Mouse (Mus musculus) erythroblast, embryonic 14.5 days (primary cell): ENCODE results near the gene Phb. TPM values are rescaled to one million over a fixed set of nuclear protein-coding genes. Genes with fewer than 3 reads are reported as not detected.
"Not testable (repeated sequence)": the region's sequence is repeated elsewhere in the genome, so short reads cannot be mapped to it uniquely, and the experiment has no call there.

Experiments used
- H3K27me3 ChIP-seq: 2 replicates; pipeline ENCODE4 v1.6.1; 2012; ENCODE audit warnings: inconsistent platforms; ENCODE audit not compliant: control insufficient read depth
- H3K36me3 ChIP-seq: 2 replicates; pipeline ENCODE4 v1.6.1; 2012; ENCODE audit warnings: mild to moderate bottlenecking, inconsistent platforms; ENCODE audit not compliant: control insufficient read depth
- H3K4me1 ChIP-seq: 2 replicates; pipeline ENCODE4 v1.6.1; 2012; ENCODE audit warnings: inconsistent platforms; ENCODE audit not compliant: control insufficient read depth
- H3K4me3 ChIP-seq: replicated peaks from 2 replicates; pipeline ENCODE3; 2012; ENCODE audit warnings: moderate library complexity, mild to moderate bottlenecking, inconsistent platforms
- H3K9me3 ChIP-seq: 2 replicates; pipeline ENCODE4 v1.6.1; 2012; ENCODE audit warnings: low read length, inconsistent platforms, mixed read lengths; ENCODE audit not compliant: control insufficient read depth
- GATA1 ChIP-seq: IDR thresholded peaks from 2 replicates; pipeline ENCODE4 v1.6.1; 2012; ENCODE audit warnings: low read length, inconsistent platforms, mixed read lengths
- TAL1 ChIP-seq: IDR thresholded peaks from 3 replicates; pipeline ENCODE4 v1.6.1; 2012; ENCODE audit warnings: low read length, inconsistent platforms, mixed read lengths
- polyA plus RNA-seq: library from polyadenylated mRNA; stranded (reverse); fragments of >175 nt; gene quantifications from 2 replicates; pipeline ENCODE4 v1.2.3, GENCODE M21; 2012

The Phb gene
- polyA plus RNA-seq, 1 experiment: 9.7 TPM

GRCm38 (mm10) chr11:95647791-95648190 is 19.0 kb upstream of the Phb start:
- peaks cover 69% of the 10 kb centered on the region for H3K27me3 ChIP-seq

GRCm38 (mm10) chr11:95648827-95649226 is 17.9 kb upstream of the Phb start:
- Histone ChIP-seq H3K4me1 (no peaks in the 10 kb centered on the region), H3K9me3 (no peaks in the 10 kb centered on the region), H3K4me3 (no peak overlapping the region), H3K36me3 (no peaks in the 10 kb centered on the region), H3K27me3 (peaks cover 61% of the 10 kb centered on the region)
- no peak for TF ChIP-seq TAL1

More at GRCm38 (mm10) chr11:95647791-95648190, 19.0 kb upstream of the Phb start:
- Histone ChIP-seq H3K4me1 (no peaks in the 10 kb centered on the region), H3K36me3 (no peaks in the 10 kb centered on the region), H3K9me3 (no peaks in the 10 kb centered on the region), H3K4me3 (no peak overlapping the region)
- TF ChIP-seq GATA1: no peak
- TF ChIP-seq TAL1: no peak

GRCm38 (mm10) chr11:95649560-95649959 is 17.2 kb upstream of the Phb start:
- TF ChIP-seq GATA1 (no peak), TAL1 (no peak)
- Histone ChIP-seq H3K4me1 (no peaks in the 10 kb centered on the region), H3K4me3 (no peak overlapping the region), H3K36me3 (no peaks in the 10 kb centered on the region), H3K9me3 (no peaks in the 10 kb centered on the region), H3K27me3 (peaks cover 56% of the 10 kb centered on the region)

- no peaks in the 10 kb centered on the region for H3K36me3 ChIP-seq
- H3K27me3 ChIP-seq: peaks cover 52% of the 10 kb centered on the region
- H3K4me3 ChIP-seq: no peak overlapping the region
- no peaks in the 10 kb centered on the region for H3K4me1 ChIP-seq
- TF ChIP-seq TAL1: no peak
- TF ChIP-seq GATA1: no peak
- H3K9me3 ChIP-seq: no peaks in the 10 kb centered on the region
Observed at GRCm38 (mm10) chr11:95650001-95650400, 16.8 kb upstream of the Phb start.

GRCm38 (mm10) chr11:95650981-95651380 is 15.8 kb upstream of the Phb start:
- no peak for TF ChIP-seq TAL1
- no peak for TF ChIP-seq GATA1
- H3K4me3 ChIP-seq: no peak overlapping the region
- H3K4me1 ChIP-seq: no peaks in the 10 kb centered on the region
- H3K27me3 ChIP-seq: peaks cover 42% of the 10 kb centered on the region
- no peaks in the 10 kb centered on the region for H3K36me3 ChIP-seq
- H3K9me3 ChIP-seq: no peaks in the 10 kb centered on the region

DNA sequence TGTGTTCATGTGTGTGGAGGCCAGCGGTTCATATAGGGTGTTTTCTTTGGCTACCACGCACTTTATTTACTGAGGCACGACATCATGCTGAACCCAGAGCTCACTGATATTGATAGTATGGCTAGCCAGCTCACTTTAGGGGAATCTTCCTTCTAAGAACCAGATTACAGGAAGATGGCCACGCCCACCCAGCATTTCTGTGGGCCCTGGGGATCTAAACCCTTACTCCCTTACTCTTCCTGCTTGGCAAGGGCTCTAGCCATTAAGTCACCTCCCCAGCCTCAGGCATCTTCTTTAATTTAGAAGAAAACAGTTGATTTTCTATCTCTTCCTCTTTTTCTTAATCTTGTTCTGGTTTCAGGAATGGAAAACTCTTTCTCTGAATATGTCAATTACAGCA is 9.3 kb upstream of the Phb start:
- Histone ChIP-seq H3K27me3 (peaks cover 14% of the 10 kb centered on the region), H3K36me3 (no peaks in the 10 kb centered on the region), H3K4me1 (no peaks in the 10 kb centered on the region), H3K4me3 (no peak overlapping the region), H3K9me3 (peaks cover 8% of the 10 kb centered on the region)
- TF ChIP-seq TAL1 (no peak), GATA1 (no peak)

DNA sequence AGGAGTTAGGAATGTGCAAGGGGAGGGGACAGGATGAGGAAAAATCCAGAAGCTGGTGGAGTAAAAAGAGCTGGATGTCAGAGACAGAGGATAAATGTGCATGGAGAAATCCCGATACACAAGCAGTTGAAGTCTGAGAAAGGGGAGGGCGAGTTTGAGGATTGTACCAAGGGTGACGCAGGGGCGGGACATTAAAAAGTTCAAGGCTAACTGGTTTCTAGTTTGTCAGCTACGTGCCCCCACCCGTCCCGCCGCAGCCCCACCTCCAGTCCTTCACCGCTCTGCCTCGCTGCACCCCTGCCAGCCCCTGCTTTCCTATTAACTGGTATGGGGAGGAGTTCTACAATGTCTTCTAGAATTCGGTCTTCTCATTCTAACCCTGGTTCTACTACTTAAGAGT is 420 bp downstream of the Phb start:
- Histone ChIP-seq H3K4me3 (peak overlapping the region; percentile 81), H3K4me1 (peaks cover 26% of the 10 kb centered on the region), H3K27me3 (no peaks in the 10 kb centered on the region), H3K9me3 (no peaks in the 10 kb centered on the region), H3K36me3 (peaks cover 35% of the 10 kb centered on the region)
- TF ChIP-seq GATA1 (no peak), TAL1 (no peak)

- Histone ChIP-seq H3K4me1 (peaks cover 26% of the 10 kb centered on the region), H3K36me3 (peaks cover 38% of the 10 kb centered on the region), H3K4me3 (peak overlapping the region; percentile 81)
- not testable (repeated sequence) for H3K27me3 ChIP-seq, H3K9me3 ChIP-seq
Observed at GRCm38 (mm10) chr11:95668086-95668485, 1.3 kb downstream of the Phb start.

DNA sequence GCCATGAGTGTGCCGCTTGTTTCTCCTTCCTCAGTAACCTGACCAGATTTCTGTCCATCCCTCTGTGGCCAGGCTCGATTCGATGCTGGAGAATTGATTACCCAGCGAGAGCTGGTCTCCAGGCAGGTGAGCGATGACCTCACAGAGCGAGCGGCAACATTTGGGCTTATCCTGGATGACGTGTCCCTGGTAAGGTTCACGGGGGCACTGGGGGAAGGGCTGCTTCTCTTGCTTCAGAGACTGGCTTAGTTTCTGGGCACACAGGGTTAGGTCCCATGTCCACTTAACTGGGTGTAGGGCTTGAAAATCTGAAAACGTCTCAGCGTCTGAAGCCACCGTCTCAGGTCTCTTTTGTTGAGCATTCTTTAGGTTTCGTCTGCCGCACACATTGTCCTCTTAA is 8.7 kb downstream of the Phb start:
- Histone ChIP-seq H3K4me1 (peaks cover 5% of the 10 kb centered on the region), H3K9me3 (no peaks in the 10 kb centered on the region), H3K4me3 (no peak overlapping the region), H3K27me3 (no peaks in the 10 kb centered on the region), H3K36me3 (peaks cover 87% of the 10 kb centered on the region)
- TF ChIP-seq TAL1: no peak
- TF ChIP-seq GATA1: no peak

DNA sequence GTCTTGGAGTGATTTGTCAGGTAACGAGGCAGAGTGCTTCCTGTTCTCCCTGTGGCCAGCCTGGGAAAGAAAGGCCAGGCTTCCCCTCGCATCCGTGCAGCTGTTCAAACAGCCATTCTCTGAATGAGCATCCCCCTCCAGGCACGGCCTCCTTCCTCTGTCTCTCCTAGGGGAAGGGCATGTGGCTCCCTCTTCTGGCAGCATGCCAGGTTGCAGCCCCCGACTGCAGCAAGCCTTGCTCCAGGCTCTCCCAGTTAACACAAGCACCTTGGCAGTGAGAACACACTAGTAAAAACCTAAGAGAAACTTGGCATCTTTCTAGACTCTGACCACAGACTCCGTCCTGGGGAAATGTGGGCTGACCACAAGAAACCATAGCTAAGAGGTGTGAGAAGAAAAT is 9.6 kb downstream of the Phb start:
- no peak for TF ChIP-seq TAL1
- TF ChIP-seq GATA1: no peak
- Histone ChIP-seq H3K4me1 (peaks cover 5% of the 10 kb centered on the region), H3K4me3 (no peak overlapping the region), H3K27me3 (no peaks in the 10 kb centered on the region), H3K9me3 (no peaks in the 10 kb centered on the region), H3K36me3 (peaks cover 85% of the 10 kb centered on the region)
